Mouse (Mus musculus): Measurements from ENCODE around the gene Tmem100.
A peak's percentile ranks its signal among the peaks of the same experiment; 100 is the strongest.

Tmem100 gene

DNA sequence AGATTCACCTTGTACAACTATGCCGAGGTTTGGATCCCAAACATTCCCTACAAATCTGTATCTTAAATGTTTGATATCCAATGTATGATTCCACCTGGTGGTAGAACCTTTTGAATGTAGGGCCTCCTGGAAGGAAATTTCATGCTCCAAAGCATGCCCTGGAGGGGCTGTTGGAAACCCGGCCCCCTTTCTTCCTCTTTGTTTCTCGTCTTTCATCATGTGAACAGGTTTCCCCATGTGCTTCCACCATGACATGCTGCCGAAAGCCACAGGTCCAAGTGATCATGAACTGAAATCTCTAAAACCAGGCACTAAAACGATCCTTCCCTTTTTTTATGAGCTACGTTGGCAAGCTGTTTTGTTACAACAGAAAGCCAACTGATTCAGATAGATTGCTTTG, 16.5 kb upstream of the Tmem100 start:
- no peak for DNase-seq (ENCODE audit: low read depth, low spot score)

DNA sequence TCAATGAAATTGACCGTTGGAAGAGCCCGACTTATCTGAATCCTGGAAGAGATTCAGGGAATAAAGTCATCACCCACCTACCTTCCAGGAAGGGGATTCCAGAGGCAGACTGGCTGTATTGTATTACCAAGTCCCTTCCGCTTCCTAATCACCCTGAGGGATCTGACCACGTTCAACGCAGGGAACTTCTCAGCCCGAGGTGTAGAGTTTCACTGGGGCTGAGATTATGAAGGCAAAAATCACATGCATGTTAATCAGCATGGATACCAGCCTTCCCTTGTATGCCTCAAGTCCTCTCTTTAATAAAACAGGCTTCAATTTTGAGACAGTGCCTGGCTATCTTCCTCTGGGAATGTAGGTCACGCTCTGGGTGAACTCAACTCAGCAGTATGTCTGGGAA, 14.9 kb upstream of the Tmem100 start:
- no peak for DNase-seq (ENCODE audit: low read depth, low spot score)

DNA sequence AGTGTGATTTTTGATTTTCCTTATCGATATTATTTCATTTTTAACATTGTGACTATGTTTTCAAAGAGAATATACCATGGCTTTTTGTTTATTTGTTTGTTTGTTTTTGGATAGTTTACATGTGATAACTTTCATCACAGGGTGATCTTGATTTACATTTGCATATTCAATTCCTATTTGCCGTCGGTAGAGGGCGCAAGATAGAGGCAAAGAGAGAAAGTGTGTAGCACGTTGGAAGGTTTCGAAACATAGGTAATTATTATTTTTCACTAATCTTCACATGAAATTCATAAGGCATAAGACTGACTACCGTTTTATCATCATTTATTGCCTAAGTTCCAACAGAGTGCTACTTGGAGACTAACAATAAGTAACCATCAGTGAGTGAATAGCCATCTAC, 11.0 kb upstream of the Tmem100 start:
- DNase-seq (ENCODE audit: low read depth, low spot score): peak; percentile 17

DNA sequence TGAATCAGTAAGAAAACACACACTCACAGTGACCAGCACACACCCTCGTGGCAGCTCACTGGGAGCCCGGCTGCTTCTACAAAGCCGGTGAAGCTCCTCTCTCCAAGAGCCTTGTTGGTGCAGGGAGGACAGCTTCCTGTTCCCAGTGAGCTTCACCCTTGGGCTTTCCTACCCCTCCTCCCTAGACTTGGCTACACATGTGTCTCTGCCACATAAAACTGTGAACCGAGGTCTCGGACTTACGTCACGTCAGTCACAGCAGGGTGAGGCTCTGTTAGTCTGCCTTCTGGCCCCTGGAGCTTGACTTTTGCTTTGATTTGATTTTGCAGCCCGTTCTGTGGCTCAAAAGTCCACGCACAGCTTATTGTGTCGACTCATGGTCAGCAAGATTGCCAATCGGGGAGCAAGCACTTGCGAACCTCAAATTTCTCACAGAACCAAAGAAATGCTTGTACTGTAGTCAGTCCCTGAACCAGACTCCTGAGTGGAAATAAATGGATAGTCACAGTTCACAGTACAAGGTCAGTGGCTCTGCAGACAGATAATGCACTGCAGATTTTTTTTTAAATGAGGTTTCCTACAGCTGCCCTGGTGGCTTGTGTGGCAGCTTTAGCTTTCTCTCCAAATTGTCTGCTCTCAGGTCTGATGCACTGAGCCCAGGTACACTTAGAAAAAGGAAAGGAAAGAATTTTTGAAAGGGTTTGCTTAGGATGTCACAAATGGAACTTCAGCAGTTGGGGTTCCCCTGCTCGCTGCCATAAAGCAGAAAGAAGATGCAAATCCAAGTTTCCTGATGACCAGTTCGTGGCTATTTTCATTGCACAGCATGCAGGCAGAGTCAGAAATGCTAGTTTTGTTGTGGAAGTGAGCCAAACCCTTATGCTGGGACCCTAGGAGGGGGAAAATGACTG, 4.0 kb upstream of the Tmem100 start:
- no peak for DNase-seq (ENCODE audit: low read depth, low spot score)

DNA sequence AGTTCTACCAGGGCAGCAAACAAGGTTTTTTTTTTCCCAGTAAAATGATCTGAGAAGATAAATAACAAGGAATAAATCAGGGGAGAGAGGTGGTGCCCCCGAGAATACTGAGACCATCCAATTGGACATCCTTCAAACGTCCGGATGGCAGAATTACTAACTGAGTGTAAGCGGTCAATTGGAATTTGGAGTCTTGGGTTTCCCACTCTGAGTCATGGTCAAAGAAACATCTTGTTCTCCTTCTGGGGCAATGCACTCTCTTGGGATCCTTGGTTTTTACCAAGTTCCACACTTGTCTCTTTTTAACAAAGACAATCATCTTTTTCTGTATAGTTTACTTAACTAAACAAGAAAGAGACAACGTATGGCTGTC, 3.4 kb upstream of the Tmem100 start:
- no peak for DNase-seq (ENCODE audit: low read depth, low spot score)

DNA sequence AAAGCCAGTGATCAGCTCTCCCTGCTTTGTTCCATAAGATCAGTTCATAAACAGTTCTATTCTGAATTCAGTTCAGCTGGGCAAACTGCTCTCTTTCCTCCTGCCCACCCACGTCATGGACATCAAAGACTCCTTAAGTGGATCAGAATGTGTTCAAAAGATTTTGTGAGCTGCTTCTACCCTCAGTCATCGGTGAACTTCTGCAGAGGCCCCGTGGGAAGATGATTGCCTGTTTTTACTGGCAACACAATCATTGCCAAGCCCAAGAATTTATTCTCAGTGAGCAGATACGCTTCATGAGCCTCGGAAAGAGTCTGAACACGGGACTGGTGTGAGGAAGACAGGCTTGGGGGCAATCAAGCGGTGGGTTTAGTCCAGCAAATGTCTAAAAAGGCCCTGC, 2.9 kb upstream of the Tmem100 start:
- DNase-seq (ENCODE audit: low read depth, low spot score): no peak

DNA sequence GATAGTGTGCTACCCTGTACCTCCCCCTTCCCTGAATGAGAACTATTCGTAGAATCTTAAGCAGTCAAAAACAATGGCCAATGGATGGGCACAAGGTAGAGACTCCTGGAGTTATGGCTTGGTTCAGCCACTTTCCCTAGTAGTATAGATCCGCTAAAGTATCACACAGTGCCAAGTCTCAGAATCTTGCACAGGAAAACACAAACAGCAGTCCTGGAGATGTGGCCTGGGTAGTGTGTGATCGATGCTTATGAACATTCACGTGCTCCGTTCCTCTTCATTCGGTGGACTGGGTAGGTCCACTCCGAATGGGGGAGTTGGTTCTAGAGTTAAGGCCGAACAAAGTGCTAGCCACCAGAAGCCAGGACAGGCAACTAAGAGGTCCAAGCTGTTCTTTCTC, 1.4 kb upstream of the Tmem100 start:
- no peak for DNase-seq (ENCODE audit: low read depth, low spot score)

DNA sequence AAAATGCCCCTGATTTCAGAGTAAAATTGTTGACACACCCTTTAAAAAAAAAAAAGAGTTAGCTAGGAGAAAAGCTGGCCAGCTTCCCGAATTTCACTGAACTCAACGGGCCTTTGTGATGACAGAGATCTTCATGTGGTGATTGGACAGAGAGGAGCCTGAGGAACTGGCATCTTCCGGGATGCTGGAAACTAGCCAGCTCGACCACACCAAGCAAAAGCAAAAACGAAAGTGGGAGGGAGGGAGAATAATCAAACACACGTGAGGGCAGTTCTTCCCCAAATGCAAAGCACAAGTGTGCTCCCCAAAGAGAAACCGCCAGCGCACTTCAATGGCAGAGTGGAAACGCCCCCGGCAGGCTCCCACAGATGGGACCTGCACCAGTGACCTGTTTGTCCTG, 794 bp upstream of the Tmem100 start:
- DNase-seq (ENCODE audit: low read depth, low spot score): no peak

DNA sequence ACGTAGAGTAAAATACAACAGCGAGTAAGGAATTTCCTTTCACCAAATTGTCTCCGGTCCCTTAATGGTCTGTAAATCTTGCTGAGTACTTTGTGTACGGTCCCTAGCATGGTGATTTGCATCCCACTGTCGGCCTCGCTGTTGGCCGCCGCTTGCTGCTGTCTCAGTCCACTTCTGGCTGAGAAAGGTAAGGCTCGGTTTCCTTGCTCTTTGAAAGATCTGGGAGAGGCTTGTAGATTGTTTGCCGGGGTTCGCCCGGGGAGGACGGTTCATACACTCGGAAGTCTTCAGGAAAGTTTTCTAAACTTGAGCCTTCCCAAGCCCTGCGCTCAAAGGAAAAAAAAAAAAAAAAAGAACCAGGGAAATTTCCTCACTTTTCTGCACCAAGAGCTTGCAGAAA, 409 bp downstream of the Tmem100 start:
- DNase-seq (ENCODE audit: low read depth, low spot score): no peak

DNA sequence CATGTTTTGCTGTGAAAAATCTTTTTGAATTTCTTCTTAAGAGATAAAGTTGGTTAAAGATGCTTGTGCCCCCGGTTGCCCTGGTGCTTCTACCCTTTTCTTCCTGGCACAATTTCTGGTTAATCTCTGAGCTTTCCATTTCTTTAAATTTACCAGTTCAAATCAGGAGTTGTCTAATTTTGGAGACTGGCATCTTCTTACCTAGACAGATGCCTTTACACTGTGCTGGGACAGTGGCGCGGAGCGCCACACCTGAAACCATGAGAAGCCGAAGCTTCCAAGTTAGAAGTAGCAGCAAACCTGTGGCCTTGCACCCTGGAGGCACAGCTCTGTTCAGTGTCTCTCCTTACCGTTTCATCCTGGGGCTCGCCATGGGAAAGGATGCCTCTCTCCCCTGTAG, 928 bp downstream of the Tmem100 start:
- no peak for DNase-seq (ENCODE audit: low read depth, low spot score)

DNA sequence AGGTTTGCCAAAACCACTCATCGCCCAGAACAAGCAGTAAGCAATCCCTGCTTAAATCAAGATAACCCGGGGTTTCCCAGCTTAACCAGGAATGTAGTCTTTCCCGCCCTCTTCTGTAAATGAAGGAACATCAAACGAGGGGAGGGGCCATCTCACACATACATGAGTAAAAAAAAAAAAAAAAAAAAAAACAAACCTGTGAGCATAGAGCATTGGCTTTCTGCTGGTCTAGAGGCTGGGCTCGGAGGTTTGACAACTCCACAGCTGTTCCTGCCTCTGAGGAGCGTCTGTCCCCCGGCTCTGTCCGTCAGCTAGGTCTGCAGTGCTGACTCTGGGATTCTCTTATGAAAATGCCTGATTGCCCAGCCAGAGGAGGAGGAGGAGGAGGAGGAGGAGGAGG, 2.7 kb downstream of the Tmem100 start:
- DNase-seq (ENCODE audit: low read depth, low spot score): no peak

DNA sequence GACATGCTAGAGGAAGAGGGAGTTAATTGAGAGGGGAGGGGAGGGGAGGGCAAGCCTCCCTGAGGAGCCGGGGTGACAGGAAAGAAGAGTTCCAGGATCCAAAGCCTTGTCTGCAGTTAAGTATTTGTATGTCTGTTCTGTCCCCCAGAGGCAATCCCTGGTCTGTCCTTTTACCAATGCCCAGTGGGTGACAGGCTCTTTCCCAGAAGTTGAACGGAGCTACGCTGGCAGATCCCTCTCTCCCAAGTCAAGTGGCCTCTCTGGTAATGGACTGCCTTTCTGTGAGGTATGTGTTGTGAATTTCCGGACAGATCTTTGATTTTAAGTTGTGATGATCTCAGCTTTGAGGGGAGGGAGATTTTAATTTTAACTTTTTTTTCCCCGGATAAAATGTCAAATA, 3.3 kb downstream of the Tmem100 start:
- no peak for DNase-seq (ENCODE audit: low read depth, low spot score)

DNA sequence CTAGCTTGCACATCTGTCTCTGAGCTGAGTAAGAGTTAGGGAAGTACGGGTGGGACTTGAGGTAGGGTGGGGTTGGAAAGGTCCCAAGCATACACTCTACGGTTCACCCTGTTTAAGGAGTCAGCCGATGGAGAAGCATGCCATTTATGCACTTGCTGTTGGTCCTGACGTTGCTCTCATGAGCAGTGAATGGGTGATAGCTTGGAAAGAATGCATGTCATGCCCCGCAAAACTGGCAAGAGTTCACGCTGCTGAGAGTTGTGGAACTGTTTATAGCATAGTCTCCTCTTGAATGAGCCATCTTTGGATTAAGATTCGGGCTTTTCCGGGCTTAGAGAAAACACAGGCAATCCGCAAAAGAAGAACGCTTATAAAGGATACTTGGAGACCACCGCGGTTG, 4.5 kb downstream of the Tmem100 start:
- DNase-seq (ENCODE audit: low read depth, low spot score): no peak

DNA sequence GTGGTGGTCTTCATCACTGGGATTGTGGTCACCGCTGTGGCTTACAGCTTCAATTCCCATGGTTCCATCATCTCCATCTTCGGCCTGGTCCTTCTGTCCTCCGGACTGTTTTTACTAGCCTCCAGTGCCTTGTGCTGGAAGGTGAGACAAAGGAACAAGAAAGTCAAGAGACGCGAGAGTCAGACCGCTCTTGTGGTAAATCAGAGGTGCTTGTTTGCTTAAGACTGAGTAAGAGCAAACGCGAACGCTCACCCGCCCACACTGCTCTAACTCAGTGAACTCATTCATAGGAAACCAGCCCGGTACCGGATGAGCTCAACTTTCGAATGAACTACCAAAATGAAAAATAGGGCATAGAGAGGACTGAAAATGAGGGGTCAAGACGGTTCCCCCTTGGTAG, 5.4 kb downstream of the Tmem100 start:
- no peak for DNase-seq (ENCODE audit: low read depth, low spot score)

DNA sequence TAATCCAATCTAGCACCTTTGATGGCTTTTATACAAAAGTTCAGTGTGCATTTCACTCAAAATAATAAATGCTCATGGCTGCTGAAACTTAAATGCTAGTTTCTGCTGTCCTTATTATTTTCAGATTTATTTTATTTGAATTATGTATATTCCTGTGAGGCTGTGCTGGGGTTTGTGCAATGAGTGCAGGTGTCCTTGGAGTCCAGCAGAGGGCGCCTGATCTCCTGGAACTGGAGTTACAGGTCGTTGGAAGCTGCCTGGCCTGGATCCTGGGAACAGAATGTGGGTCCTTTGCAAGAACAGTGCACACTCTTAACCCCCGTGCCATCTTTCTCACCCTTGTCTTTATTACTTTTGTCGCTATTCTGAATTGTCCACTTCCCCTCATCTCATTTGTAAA, 6.3 kb downstream of the Tmem100 start:
- DNase-seq (ENCODE audit: low read depth, low spot score): no peak

DNA sequence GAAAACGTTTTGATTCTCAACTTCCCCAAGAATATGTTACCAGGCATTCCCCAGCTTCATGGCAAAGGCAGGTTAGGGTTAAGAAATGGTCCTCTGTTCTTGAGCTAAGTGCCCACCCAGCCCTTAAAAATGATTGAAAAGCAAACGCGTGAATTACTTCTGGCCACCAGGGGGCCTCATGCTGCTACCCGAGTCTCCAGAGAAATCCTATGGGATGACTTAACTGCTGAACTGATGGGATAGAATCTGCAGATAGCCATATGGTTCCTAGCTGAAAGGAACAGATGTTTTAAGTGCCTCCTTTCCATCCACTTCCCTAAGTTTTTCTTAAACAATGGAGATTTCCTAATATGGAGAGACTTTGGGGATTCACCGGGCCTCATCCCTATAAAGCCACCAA, 7.9 kb downstream of the Tmem100 start:
- DNase-seq (ENCODE audit: low read depth, low spot score): no peak

DNA sequence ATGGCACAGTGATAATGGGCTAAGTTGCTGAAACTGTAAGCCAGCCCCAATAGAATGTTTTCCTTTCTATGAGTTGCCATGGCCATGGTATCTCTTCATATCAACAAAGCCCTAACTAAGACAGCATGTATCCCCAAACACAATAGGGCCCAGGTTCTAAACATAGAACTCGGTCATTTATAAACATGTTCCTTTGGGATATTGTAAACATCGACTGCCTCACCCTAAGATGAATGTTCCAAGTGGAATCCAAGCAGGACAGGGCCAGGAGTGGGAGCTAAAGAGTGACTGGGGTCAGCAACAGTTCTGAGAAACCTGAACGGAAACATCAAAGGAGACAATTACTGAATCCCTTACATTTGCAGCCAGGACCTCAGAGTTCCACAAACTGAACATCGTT, 14.3 kb downstream of the Tmem100 start:
- DNase-seq (ENCODE audit: low read depth, low spot score): no peak

DNA sequence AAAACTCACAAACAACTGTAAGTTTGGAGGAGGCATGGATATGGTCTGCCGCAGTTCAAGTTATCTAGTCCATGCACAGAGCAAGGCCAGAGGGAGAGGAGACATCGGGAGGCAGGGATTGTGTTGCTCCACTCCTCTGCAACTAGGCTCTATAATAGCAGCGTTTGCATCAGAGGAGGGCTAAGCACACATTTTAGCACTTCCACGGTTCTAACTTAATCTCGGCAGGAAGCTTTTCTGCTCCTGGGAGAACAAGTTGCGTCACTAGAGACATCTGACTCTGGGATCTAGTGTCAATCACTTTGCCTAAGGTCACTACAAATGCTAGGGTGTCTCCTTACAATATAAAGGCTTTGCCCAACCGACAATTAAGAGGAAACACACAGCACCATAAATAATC, 16.1 kb downstream of the Tmem100 start:
- no peak for DNase-seq (ENCODE audit: low read depth, low spot score)

DNA sequence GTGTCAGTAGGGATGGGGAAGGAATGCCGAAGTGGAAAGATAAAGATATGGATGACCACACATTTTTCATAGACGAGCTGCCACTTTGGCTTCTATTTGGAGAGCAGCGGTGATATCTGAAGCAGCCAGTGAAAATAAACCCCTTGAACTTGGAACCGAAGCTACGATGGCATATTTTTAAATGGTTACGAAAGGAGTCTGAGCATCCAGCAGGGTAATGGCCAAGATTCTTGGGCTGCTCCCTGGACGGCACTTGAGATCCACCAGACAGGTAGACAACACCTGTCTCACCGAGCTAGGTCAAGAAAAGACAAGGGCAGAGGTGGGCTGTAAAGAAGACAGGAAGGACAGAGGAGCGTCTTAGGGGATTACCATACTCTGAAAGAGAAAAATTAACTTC, 17.1 kb downstream of the Tmem100 start:
- no peak for DNase-seq (ENCODE audit: low read depth, low spot score)

DNA sequence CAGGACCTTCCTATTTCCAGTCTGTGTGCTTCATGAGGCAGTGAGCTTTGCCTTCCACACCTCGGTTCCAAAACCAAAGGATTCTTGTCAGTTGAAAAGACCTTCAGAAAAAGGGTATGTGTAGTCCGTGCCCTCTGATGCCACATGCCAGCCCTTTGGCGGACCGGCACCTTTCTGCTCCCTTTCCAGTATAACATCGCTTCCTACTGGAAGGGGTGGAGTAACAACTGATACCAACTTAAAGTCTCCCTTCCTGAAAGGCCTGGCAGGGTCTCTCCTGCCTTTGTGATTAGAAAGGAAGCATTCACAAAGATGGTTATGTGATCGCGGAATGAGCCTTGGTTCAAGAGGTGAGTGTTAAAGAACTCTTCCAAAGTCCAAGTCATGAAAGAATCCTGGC, 19.9 kb downstream of the Tmem100 start:
- no peak for DNase-seq (ENCODE audit: low read depth, low spot score)

DNA sequence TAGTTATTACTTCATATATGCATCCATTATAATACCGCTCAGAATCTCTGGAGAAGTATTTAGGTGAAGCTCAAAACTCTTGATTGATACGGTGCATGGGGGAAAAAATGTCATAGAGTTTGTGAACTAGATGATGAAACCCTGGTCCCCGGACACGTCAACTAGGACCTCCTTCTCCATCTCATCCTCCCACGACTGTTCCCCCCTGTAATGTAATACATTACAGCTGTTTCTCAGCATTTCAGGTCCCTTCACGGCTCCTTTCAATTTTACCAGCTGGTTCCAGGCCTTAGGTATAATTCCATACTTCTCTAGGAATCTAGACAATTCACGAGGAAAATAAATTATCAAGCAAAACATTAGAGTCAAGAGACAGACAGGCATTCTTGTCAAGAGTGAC, 22.6 kb downstream of the Tmem100 start:
- DNase-seq (ENCODE audit: low read depth, low spot score): no peak

DNA sequence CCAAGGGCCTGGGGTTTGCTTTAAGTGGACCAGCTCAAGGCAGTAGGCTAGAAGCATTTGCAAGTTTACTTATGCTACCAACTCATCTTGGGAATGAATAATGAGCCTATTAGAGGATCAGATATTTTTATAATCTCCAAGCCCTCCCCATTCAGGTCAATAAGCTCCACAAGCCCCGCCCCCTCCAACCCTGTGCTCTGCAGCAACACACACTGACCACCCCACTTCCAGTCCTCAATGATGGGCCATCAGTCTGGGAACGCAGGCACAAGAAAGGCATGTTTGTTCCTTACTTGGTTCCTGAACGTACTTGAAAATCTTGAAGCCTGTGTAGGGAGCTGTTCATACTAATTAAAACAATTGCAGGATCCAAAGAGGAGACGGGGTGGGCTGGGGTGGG, 23.7 kb downstream of the Tmem100 start:
- no peak for DNase-seq (ENCODE audit: low read depth, low spot score)

DNA sequence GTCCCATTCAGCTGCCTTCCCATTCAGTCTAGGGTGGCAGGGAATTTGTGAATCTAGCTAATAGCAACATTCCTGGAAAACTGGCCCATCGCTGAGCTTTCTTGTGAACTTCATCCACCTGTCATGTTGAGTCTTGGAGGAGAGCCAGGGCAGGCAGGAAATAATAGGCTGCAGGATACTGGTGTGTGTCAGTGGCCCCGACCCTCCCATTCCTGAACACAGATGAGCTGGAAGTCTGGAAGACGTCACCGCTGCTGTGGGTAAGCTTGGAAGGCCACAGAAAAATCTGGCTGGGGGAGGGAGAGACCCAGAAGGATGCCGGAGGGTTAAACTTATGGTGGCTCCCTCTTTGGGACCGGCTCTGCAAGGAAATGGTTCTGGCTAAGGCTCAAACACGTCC, 24.3 kb downstream of the Tmem100 start:
- no peak for DNase-seq (ENCODE audit: low read depth, low spot score)

DNA sequence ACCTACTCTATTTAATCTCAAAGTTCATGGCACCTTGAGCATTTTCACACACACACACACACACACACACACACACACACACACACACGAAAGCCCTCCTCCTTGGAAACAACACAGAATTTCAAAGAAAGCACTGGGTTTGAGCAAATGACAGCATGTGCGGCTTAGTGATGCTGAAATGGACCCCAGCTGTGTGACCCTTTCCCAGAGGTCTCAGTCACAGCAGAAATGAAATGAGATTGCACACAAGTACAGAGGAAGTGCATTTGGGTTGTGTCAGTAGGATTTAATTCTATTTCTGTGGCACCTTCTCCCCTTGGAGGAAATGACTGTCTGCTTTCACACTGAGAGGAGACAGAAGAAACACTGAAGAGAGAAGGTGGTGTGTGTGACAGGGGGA, 26.9 kb downstream of the Tmem100 start:
- DNase-seq (ENCODE audit: low read depth, low spot score): no peak
